In the genomic region with DNA sequence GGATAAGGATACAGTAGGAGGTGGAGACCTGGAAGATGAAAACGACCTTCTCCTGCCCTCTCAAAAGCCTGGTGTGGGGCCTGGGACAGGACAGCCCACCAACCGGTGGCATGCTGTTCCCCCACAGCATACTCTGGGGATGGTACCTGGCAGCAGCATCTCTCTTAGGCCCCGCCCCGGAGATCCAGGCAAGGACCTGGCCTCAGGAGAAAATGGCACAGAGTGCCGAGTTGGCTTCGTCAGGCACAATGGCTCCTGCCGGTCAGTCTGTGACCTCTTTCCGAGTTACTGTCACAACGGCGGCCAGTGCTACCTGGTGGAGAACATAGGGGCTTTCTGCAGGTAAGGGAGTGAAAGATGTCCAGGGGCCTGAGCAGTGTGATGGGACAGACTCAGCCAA, we compare ENCODE assay signal across 14 mouse cellular contexts. TPM values are rescaled to one million over a fixed set of nuclear protein-coding genes. Genes with fewer than 3 reads are reported as not detected.
A peak's percentile ranks its signal among the peaks of the same experiment; 100 is the strongest.
DNase-seq lines count a peak whose midpoint lies in the region; ATAC-seq lines count a peak whose summit lies in the region.
"Had no signal": no experiment of that assay in that cellular context is flagged by ENCODE, and none has a peak within 500 bp of the region (broad histone marks: within the 10 kb centered on the region; RNA-seq: fewer than 3 reads in every experiment).

No protein-coding gene starts in this region.

- peak overlapping the region; percentile 89 for H3K27ac ChIP-seq in hindbrain, embryonic 10.5 days
- no peak overlapping the region for H3K27ac ChIP-seq in hindbrain, embryonic 12.5 days
- H3K27ac ChIP-seq in hindbrain, embryonic 14.5 days: peak overlapping the region; percentile 47; the same call in 1 of the 2 replicates
- 0 out of 2 replicates have a peak overlapping the region, but pooled peaks have one; percentile 18 for H3K27ac ChIP-seq in midbrain, embryonic 16.5 days (ENCODE audit: low read length)
- H3K27ac ChIP-seq: liver, embryonic 14.5 days; macrophage; neural tube, embryonic 12.5 days had no signal

- no peak overlapping the region for H3K4me2 ChIP-seq in hindbrain, embryonic 12.5 days (replicated peaks)
- H3K4me2 ChIP-seq in hindbrain, embryonic 14.5 days (replicated peaks): peak overlapping the region; percentile 95
- H3K4me2 ChIP-seq in midbrain, embryonic 16.5 days (ENCODE audit: low read length): peak overlapping the region; percentile 29; the same call in 1 of the 2 replicates

- H3K9ac ChIP-seq in hindbrain, embryonic 12.5 days: no peak overlapping the region
- peak overlapping the region; percentile 94; the same call in 1 of the 2 replicates for H3K9ac ChIP-seq in hindbrain, embryonic 14.5 days
- H3K9ac ChIP-seq in midbrain, embryonic 16.5 days (ENCODE audit: low read depth, low read length): no peak overlapping the region; the same call in 1 of the 2 replicates
- H3K9ac ChIP-seq: liver, embryonic 14.5 days had no signal

- peaks cover 65% of the 10 kb centered on the region for H3K4me1 ChIP-seq in hindbrain, embryonic 10.5 days (replicated peaks)
- H3K4me1 ChIP-seq in hindbrain, embryonic 12.5 days: peaks cover 49% of the 10 kb centered on the region
- peaks cover 47% of the 10 kb centered on the region for H3K4me1 ChIP-seq in hindbrain, embryonic 14.5 days (replicated peaks; ENCODE audit: control insufficient read depth, insufficient read depth, low read length)
- peaks cover 50% of the 10 kb centered on the region for H3K4me1 ChIP-seq in midbrain, embryonic 16.5 days (ENCODE audit: control insufficient read depth, insufficient read depth, low read length)

- no peaks in the 10 kb centered on the region for H3K9me3 ChIP-seq in hindbrain, embryonic 10.5 days
- no peaks in the 10 kb centered on the region for H3K9me3 ChIP-seq in hindbrain, embryonic 12.5 days (replicated peaks)
- no peaks in the 10 kb centered on the region for H3K9me3 ChIP-seq in hindbrain, embryonic 14.5 days (ENCODE audit: control insufficient read depth, low read length)
- H3K9me3 ChIP-seq in midbrain, embryonic 16.5 days (replicated peaks; ENCODE audit: control insufficient read depth, low read length, poor library complexity, severe bottlenecking): no peaks in the 10 kb centered on the region
- H3K9me3 ChIP-seq: neural tube, embryonic 12.5 days had no signal

- no peak overlapping the region for H3K4me3 ChIP-seq in hindbrain, embryonic 10.5 days
- H3K4me3 ChIP-seq in hindbrain, embryonic 12.5 days: no peak overlapping the region
- 0 out of 2 replicates have a peak overlapping the region, but pooled peaks have one; percentile 95 for H3K4me3 ChIP-seq in hindbrain, embryonic 14.5 days (replicated peaks; ENCODE audit: low read length)
- H3K4me3 ChIP-seq in midbrain, embryonic 16.5 days (ENCODE audit: low read depth, low read length): no peak overlapping the region

- H3K36me3 ChIP-seq in hindbrain, embryonic 10.5 days: peaks cover 17% of the 10 kb centered on the region
- 0 out of 2 replicates have a peak, but pooled peaks cover 2% of the 10 kb centered on the region for H3K36me3 ChIP-seq in hindbrain, embryonic 12.5 days
- peaks cover 24% of the 10 kb centered on the region for H3K36me3 ChIP-seq in hindbrain, embryonic 14.5 days (replicated peaks; ENCODE audit: control insufficient read depth, insufficient read depth)
- peaks cover 8% of the 10 kb centered on the region; the same call in 1 of the 2 replicates for H3K36me3 ChIP-seq in midbrain, embryonic 16.5 days (ENCODE audit: control insufficient read depth, insufficient read depth, low read length)

- peaks cover 46% of the 10 kb centered on the region for H3K27me3 ChIP-seq in hindbrain, embryonic 10.5 days (ENCODE audit: insufficient read depth, poor library complexity, severe bottlenecking)
- H3K27me3 ChIP-seq in hindbrain, embryonic 12.5 days: peaks cover 3% of the 10 kb centered on the region; the same call in 1 of the 2 replicates
- H3K27me3 ChIP-seq in hindbrain, embryonic 14.5 days (ENCODE audit: control insufficient read depth, insufficient read depth, low read length): no peaks in the 10 kb centered on the region
- H3K27me3 ChIP-seq in midbrain, embryonic 16.5 days (ENCODE audit: control insufficient read depth, insufficient read depth, low read depth, low read length): no peaks in the 10 kb centered on the region
- H3K27me3 ChIP-seq: neural tube, embryonic 12.5 days had no signal

- no peak for ATAC-seq in hindbrain, embryonic 12.5 days (ENCODE audit: low FRiP score)
- no peak for ATAC-seq in hindbrain, embryonic 14.5 days (ENCODE audit: low FRiP score)
- no peak for ATAC-seq in midbrain, embryonic 16.5 days
- ATAC-seq: Patski had no signal

- DNase-seq in cerebellum, adult 11 months: peak; percentile 35
- no peak for DNase-seq in cerebellum, postnatal 14 days
- no peak for DNase-seq in hindbrain, embryonic 10.5 days (ENCODE audit: low spot score)
- DNase-seq in hindbrain, embryonic 14.5 days (ENCODE audit: low spot score): no peak
- DNase-seq in retina, embryonic 14.5 days (ENCODE audit: low spot score): no peak
- DNase-seq in right cerebral cortex, adult 2 months (ENCODE audit: low spot score in 2 of 2): no peak
- DNase-seq: adrenal gland, adult 8-10 months; thymus, adult 2 months had no signal

- WGBS in hindbrain, embryonic 10.5 days: 81% methylated on average over 10 of the region's 10 CpGs
- 87% methylated on average over 10 of the region's 10 CpGs for WGBS in hindbrain, embryonic 12.5 days
- WGBS in hindbrain, embryonic 14.5 days: 86% methylated on average over 10 of the region's 10 CpGs
- 88% methylated on average over 10 of the region's 10 CpGs for whole genome bisulfite sequencing in midbrain, embryonic 16.5 days

RNA-seq across cellular contexts. Expression of gene Cspg5, which starts 3.5 kb away (rescaled TPM):
- 7.0 and 15.1 TPM in 2 replicates for polyA plus RNA-seq in hindbrain, embryonic 10.5 days (2016; fragmentation: Nextera tagmentation; extraction: Ambion mirVana)
- 27.3 and 27.7 TPM in 2 replicates for polyA plus RNA-seq in hindbrain, embryonic 12.5 days (2016; fragmentation: Nextera tagmentation; extraction: Ambion mirVana)
- polyA plus RNA-seq in hindbrain, embryonic 14.5 days (2014; fragmentation: Nextera tagmentation; extraction: Ambion mirVana): 139 and 148 TPM in 2 replicates
- polyA plus RNA-seq in midbrain, embryonic 16.5 days (2015; fragmentation: Nextera tagmentation; extraction: Ambion mirVana): 180 and 230 TPM in 2 replicates

RNA-seq across cellular contexts. Expression of gene Elp6, which starts 57.9 kb away (rescaled TPM):
- 45.6 TPM in 2 replicates for polyA plus RNA-seq in hindbrain, embryonic 10.5 days (2016; fragmentation: Nextera tagmentation; extraction: Ambion mirVana)
- 31.5 and 32.2 TPM in 2 replicates for polyA plus RNA-seq in hindbrain, embryonic 12.5 days (2016; fragmentation: Nextera tagmentation; extraction: Ambion mirVana)
- 35.9 TPM in 2 replicates for polyA plus RNA-seq in hindbrain, embryonic 14.5 days (2014; fragmentation: Nextera tagmentation; extraction: Ambion mirVana)
- polyA plus RNA-seq in midbrain, embryonic 16.5 days (2015; fragmentation: Nextera tagmentation; extraction: Ambion mirVana): 39.4 and 41.0 TPM in 2 replicates
